Mouse (Mus musculus) liver, embryonic 14.5 days (tissue): ENCODE data around the gene Ust.

ENCODE experiments used
- CTCF ChIP-seq: IDR thresholded peaks from 2 replicates; pipeline ENCODE4 v1.5.1; 2016; ENCODE audit warnings: antibody characterized with exemption, low read depth, control low read depth
- EP300 ChIP-seq: IDR thresholded peaks from 2 replicates; pipeline ENCODE4 v1.6.1; 2016; ENCODE audit warnings: antibody characterized with exemption, low read depth

DNA sequence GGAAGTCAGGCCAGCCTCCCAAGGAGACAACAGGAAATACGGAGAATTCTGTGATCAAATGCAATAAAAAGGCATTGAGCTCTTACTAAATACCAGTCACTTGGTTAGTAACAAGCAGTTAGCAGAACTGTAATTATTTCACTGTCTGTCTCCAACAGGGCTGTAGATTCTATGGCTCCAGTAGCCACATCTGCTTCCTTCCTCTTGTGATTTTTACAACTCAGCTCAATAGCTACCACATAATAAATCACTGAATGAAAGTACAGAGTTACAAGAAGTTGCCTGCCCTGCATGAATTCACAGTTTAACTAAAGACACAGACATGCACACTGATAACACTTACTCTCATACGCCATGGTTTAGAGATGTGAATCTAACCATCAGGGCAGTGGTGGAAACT lies 176.1 kb downstream of the Ust start:
- TF ChIP-seq CTCF (no peak), EP300 (no peak)
